Mouse (Mus musculus): ENCODE measurements around the gene Ascl2. TPM values are rescaled to one million over a fixed set of nuclear protein-coding genes. Genes with fewer than 3 reads are reported as not detected.

The Ascl2 gene
- total RNA-seq, 2 experiments from 2014 or later: not detected

DNA sequence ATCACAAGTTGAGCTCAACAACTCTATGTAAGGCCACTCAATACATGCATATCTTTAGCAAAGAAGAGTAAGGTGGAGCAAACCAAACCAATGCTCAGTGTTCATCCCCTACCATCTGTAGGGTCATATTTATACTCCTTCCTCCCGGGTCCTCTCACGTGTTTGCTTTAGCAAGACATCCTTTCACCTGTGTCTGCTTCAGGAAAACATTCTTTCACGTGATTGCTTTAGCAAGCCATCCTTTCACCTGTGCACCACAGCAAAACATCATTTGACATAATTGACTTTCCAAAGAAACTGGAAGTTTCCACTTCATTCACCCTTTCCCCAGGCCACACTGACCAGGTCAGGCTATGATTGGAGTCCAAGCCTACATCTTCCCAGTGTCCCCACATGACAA, 38.0 kb downstream of the Ascl2 start, which contains the start of gene Th:
Gene Th (minus strand): TSS at position 101 of the 400 bp plus-strand sequence.
- DNase-seq: no peak
- intact Hi-C loops (cut with DNase I): no loop called here

DNA sequence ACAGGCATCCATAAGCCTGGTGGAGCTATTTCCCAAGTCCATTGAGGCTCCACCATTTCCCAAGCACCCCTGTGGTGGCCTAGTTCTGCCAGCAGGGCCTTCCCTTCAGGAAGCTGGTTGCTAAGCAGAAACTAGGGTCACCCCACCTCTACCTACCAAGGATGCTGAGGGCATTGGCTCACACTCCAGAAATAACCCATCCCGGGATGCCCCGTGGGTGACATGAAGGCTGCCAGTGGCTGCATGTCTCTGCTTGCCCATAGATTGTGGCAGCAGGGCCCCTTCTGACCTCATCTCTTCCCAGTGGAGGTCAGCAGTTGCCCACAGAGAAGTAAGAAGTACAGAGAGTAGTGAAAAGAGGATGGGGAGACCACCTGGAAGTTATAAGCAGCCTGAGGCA, 39.5 kb downstream of the Ascl2 start:
- no peak for DNase-seq
- intact Hi-C loops (cut with DNase I): no loop called here

DNA sequence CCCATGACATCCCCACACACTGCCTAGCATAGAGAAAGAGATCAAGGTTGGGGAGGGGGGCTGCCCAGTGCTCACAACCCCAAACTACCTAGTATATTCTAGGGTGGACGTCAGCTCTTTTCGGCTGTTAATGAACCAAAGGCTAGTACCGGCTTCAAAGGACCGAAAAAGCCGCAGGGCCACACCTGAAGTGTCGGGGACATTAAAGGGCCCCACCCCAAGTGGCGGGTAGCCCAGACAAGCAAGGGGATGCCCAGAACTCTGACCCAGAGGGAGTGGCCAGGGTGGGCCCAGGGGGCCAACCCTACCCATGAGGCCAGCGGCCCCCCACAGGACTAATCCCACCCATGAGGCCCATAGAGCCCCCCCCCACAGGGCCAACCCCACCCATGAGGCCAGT, 41.8 kb downstream of the Ascl2 start:
- DNase-seq: no peak
- intact Hi-C loops (cut with DNase I): no loop called here

DNA sequence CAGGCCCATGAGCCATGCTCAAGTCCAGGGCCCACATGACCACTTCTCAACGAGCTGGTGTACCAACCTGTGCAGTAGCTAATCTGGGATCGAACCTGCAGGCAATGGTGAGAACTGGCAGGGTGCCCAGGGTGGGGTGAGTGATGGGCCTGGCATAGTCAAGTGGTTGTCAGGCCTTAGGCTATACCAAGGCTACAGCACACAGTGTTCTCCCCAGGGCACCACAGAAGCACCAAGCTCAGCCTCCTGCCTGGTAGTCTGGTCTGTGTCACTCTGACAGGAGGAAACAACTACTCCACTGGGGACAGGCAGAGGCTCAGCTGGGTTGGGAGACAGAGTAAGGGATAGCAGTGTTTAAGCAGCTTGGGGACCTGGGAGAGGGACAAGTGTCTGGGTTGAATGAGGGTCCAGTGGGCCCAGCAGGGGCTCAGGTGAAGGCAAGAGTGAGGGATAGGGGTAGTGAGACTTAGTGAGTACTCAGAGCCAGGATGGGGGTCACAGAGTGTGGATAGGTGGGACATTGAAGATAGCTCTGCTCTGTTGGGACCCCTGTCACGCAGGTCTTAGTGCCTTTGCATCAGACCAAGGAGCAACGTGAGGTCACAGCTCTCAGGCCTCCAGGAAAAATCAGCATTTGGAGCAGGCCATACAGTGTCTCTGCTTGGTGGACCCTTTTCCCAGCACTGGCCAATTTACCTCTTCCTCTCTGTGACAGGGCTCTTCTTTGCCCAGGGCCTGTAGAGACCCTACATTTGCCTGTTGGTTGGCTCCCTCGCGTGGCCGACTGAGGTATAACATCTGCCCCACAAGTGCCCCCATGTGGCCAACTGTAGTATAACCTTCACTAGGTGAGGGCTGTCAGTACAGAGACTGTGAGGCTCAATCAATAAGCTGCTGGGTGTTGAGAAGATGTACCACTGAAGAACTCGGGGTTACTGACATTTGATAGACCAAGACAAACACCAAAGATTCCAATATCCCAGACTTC, 50.1 kb downstream of the Ascl2 start:
- peak; percentile 59 to 78 for DNase-seq
- intact Hi-C loops (cut with DNase I): loop anchor here (2.0 kb wide), 1 partner anchor 24 kb away; no protein-coding TSS in a partner anchor

DNA sequence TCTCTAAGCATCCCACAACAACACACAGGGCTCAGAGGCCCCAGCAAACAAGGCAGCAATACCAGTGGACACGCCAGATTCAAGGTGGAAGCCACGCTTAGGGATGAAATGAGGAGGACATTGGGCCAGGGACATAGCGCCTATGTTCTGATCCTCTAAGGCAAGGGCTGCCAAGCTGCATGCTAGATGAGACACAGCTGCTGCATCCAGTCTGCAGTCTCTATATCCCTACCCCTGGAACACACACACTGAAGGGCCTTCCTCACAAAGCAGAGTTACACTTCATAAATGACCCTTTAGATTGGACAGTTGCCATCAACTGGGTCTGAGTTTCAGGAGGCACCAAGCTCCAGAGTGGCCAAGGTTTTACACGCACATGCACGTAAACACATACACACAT, 51.4 kb downstream of the Ascl2 start:
- DNase-seq: no peak
- intact Hi-C loops (cut with DNase I): loop anchor here (2.0 kb wide), 1 partner anchor 23 kb away; no protein-coding TSS in a partner anchor

Other genes with a start within 250 kb of the Ascl2 start
- not detected for gene Ins2, start 225.9 kb downstream of the Ascl2 start, total RNA-seq (2021)
- not detected for gene Th, start 38.1 kb downstream of the Ascl2 start, total RNA-seq (2021)
- gene Tspan32, start 35.8 kb upstream of the Ascl2 start, total RNA-seq (2021): under 1 TPM; 0.15 to 0.27 TPM
- 100 to 1,000 TPM; 106 to 118 TPM for gene Cd81, start 83.5 kb upstream of the Ascl2 start, total RNA-seq (2021)
- 1 to 10 TPM; 7.8 to 8.4 TPM for gene Tssc4, start 100.0 kb upstream of the Ascl2 start, total RNA-seq (2021)
- not detected for gene Trpm5, start 125.4 kb upstream of the Ascl2 start, total RNA-seq (2021)
- under 1 TPM; 0.31 to 0.69 TPM for gene Kcnq1, start 137.1 kb upstream of the Ascl2 start, total RNA-seq (2021)